Mouse (Mus musculus): ENCODE data around the gene Ppp1r27. TPM values are rescaled to one million over a fixed set of nuclear protein-coding genes. Genes with fewer than 3 reads are reported as not detected.
A peak's percentile ranks its signal among the peaks of the same experiment; 100 is the strongest.
"Not testable (repeated sequence)": the region's sequence is repeated elsewhere in the genome, so short reads cannot be mapped to it uniquely, and the experiment has no call there.

Ppp1r27 gene
- total RNA-seq, 2 experiments from 2014 or later, result 0.60 TPM; not detected in 1

DNA sequence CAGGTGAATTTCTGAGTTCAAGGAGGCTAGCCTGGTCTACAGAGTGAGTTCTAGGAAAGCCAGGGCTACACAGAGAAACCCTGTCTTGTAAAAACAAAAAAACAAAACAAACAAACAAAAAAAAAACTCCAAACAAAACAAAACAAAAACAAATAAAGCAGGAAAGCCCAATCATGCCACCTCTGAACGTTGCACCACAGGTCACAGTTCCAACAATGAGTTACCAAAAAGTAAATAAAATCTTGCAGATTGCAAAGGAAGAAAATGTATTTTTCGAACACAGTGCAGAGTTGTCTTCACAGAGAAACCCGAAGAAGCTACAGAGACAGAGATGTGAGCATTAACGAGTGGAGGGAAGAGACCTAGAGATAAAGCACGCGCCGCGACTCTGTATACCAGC, 28.4 kb downstream of the Ppp1r27 start:
- intact Hi-C loops (cut with DNase I), result no loop called here
- no peak for DNase-seq

DNA sequence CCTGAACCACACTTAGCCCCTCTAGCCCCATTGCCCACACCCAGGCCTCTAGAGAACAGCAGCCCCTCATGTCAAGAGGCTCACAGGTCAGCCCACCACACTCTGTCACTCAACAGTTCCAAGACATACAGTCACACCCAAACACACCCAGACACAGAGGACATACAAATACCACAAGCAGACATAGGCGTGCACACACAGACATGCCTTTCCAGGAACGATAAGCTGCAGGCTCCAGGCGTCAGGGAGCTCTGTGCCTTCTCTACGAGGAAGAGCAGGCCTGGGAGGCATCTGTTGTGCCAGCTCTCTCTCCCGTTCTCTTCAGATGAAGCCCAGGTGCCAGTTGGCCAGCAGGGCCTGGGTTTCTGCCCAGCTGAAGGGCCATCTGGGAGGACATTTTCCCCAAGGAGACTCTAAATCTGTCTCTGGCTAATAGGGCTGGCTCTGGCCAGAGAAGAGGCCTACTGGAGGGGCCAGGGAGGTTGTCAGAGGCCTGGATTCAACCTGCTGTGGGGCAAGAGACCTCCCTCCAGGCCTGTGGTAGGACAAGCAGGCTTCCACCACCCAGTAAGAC, 29.9 kb downstream of the Ppp1r27 start:
- peak; percentile 88 for DNase-seq
- intact Hi-C loops (cut with DNase I), result loop anchor here (2.0 kb wide), 2 partner anchors 18 to 28 kb away; partner anchors contain the start of gene Mcrip1

DNA sequence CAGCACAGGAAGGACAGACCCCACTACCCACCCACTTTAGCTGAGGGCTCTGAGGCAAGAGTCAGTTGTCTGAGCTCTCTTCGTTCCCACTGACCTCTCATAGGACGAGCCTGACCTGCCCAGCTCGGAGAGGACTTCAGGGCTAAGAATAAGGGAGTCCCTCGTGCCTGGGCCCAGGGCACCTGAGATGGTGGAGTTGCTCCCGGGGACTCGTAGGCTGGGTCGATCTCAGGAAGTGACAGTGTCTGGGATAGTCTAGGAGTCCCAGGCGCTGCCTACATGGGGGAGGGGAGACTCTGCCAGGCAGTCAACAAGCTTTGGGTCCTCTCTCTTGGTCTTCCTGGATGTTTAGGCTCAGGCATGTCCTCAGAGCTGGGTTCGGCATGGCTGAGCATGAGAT, 30.4 kb downstream of the Ppp1r27 start:
- intact Hi-C loops (cut with DNase I), result loop anchor here (2.0 kb wide), 2 partner anchors 18 to 28 kb away; partner anchors contain the start of gene Mcrip1
- peak in 1 of 2 experiments; percentile 36 for DNase-seq

DNA sequence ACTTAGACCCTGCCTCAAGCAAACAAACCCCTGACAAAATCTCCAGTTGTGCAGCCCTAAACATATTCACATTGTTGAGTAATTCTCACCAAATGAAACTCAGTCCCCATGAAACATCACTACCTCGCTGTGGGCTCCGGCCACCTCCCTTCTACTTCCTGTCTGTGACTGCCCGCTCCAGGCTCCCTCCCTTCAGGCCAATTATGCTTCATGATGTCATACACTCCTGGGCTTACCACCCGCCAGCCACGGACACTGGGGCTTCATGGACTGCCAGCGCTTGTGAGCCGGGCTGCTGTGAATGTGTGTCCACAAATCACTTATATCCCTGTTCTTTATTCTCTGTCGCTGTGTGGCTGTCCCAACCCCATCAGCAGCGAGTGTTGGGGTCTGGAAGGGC, 31.2 kb downstream of the Ppp1r27 start:
- peak; percentile 85 to 87 for DNase-seq
- intact Hi-C loops (cut with DNase I), result loop anchor here (2.0 to 10.0 kb wide), 4 partner anchors 19 to 255 kb away; partner anchors contain the start of genes Mcrip1 and P4hb

DNA sequence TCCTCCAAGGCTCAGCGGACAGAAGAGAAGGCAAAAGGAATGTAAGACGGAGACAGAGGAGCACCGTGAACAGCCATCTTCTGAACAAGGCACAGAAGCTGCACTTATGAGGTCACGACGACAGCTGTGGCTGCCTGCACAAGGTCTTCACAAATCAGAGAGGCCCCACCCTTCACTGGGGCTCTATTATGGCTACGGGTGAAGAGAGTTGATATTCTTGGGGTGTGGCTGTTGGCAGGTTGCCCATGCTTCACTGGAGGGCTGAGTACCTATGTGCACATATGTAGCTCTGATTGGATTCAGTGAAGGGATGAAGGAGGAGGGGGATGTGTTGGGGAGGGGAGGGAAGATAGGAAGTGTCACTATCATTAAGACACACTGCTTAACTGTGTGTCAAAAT, 32.4 kb downstream of the Ppp1r27 start:
- DNase-seq, result peak in 1 of 2 experiments; percentile 32
- intact Hi-C loops (cut with DNase I), result loop anchor here (2.0 to 10.0 kb wide), 2 partner anchors 54 to 256 kb away; partner anchors contain the start of gene P4hb

DNA sequence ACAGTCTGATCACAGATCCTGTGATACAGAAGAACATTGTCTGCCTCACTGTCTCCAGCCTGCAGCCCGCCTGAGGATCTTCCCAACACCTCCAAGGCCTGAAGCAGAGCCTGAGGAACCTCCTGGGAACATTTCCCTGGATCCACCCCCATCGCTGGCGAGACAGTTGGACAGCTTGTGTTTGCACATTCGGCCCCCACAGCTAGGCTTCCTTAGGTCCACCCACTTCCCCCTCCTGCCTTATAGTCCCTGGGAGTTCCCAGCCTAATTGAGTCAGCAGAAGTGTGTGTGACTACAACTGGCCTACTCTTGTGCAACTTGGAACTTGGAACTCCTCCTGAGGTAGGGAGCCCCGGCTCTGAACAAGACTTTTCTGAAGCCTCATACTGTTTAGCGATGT, 32.9 kb downstream of the Ppp1r27 start:
- peak; percentile 66 to 67 for DNase-seq
- intact Hi-C loops (cut with DNase I), result loop anchor here (2.0 to 10.0 kb wide), 2 partner anchors 55 to 257 kb away; partner anchors contain the start of gene P4hb

DNA sequence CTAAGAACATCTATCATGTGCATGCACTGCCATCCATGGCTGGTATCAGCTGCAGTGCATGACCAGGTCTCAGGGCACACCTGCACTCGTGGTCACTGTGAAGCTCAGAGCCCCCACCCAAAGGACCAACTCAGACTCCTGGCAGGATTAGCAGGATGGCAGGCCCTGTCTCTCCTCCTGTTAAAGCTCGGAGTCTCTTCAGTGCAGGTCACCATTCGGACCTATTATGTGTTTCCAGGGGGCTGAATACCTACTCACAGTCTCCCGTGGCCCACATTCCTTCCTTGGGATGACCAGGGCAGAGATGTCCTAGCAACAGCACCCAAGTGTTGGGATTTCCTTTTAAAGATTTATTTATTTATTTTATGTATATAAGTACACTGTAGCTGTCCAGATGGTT, 33.8 kb downstream of the Ppp1r27 start:
- DNase-seq, result no peak
- intact Hi-C loops (cut with DNase I), result loop anchor here (2.0 to 10.0 kb wide), 2 partner anchors 62 to 258 kb away; no protein-coding TSS in a partner anchor

DNA sequence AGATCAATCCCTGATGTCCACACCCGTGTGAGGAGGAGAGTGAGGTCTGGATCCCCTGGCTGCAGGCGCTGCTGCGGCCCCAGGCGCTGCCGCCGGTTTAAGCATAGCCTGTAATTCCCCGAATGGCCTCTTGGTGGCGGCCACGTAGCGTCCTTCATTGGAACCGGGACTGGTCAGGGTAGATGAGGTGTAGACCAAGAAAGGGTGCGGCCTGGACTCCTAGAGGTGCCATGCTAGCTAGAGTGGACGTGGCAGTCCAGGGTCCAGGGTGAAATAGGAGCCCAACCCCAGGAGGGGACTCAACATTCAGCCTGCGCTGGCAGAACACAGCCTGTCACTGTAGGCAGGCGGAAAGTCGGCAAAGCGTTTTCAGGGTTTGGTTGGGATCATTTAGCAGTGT, 35.3 kb downstream of the Ppp1r27 start:
- peak; percentile 94 to 95 for DNase-seq
- intact Hi-C loops (cut with DNase I), result loop anchor here (2.0 to 10.0 kb wide), 4 partner anchors 63 to 259 kb away; no protein-coding TSS in a partner anchor

DNA sequence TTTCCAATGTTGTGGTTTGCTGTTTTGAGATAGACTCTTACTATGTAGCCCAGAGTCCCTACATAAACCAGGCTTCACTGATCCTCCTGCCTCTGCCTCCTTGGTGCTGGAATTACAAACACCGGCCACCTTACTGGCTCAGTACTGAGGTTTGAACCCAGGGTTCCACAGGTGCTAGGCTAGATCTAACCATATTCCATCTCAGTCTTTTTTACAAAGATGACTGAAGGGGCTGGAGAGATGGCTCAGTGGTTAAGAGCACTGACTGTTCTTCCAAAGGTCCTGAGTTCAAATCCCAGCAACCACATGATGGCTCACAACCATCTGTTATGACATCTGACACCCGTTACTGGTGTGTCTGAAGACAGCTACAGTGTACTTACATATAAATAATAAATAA, 36.7 kb downstream of the Ppp1r27 start:
- not testable (repeated sequence) for DNase-seq
- intact Hi-C loops (cut with DNase I), result loop anchor here (2.0 to 10.0 kb wide), 3 partner anchors 99 to 261 kb away; no protein-coding TSS in a partner anchor

DNA sequence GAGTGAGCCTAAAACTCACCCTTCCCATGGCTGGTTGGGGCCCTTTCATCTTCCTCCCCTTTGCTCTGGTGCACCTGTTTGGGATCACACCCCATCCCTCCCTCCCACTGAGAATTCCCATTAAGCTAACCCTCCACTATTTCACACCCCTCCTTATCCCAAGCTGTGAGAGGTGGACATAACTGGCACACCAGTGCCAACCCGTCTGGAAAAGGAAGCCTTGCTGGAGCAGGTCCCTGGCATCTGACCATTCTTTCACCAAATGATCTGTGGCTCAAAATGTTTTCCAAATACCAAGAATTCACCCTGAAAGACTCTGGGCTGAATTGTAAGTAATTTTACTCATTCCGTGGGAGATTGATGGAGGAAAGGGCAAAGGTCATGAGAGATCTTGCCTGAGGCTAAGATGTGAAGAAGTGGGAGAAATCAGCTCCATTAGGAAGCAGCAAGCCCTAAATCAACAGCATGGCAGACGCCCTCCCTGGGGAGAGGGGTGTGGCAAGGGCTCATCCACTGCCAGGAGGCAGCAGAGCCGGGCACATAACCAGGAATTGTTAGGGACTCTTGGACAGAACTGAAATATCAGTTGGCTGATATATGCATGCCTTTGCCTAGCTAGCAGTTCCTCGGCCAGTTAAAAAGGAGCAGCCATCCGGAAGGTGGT, 38.0 kb downstream of the Ppp1r27 start:
- intact Hi-C loops (cut with DNase I), result loop anchor here (10.0 kb wide), 1 partner anchor 262 kb away; no protein-coding TSS in a partner anchor
- peak; percentile 38 to 40 for DNase-seq

DNA sequence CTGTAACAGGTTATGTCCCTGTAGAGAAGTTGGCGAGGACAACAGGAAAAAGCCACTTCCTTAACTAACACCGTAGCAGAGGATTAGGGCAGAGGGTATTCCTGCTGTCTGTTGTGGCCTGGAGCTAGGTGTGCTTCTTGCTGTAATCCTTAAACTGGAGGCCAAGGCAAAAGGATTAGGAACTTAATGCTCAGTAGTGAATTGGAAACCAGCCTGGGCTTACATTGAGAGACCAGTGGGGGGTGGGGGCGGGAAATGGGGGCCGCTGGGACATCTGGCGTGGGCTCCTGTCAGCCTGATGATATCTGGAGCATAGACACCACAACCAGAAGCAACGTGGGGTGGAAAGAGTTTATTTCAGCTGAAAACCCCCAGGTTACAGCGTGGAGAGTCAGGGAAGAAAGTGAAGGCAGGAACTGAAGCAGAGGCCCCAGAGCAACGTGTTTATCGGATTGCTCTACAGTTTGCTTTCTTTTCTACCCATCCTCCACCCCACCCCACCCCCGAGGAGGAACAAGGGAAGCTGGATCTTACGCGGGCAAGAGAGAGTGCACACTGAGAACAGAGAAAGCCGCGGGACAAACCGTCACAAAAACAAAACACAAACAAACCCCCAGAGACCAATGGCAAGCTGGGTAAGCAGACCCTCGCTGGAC, 40.4 kb downstream of the Ppp1r27 start:
- peak in 1 of 2 experiments; percentile 38 for DNase-seq
- intact Hi-C loops (cut with DNase I), result loop anchor here (2.0 to 10.0 kb wide), 2 partner anchors 18 to 264 kb away; no protein-coding TSS in a partner anchor

DNA sequence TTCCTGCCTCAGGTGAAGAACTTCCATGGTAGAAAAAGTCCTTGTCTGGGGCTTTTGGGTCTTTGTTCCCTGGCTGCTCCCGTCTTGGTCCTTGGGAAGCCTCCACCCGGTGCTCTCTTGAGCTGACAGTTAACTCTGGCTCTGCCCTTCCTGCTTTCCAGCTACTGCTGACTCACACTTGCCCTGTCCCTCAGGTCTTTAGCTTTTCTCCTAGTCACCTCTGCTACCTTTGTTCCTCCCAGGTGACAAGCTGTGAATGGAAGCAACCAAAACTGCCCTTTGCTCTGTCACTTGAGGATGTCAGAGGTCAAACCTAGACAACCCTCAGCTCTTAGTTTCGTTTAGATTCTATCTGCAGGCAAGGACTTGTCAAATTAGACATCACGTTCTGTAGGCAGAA, 41.0 kb downstream of the Ppp1r27 start:
- DNase-seq, result no peak
- intact Hi-C loops (cut with DNase I), result loop anchor here (2.0 to 10.0 kb wide), 2 partner anchors 17 to 265 kb away; no protein-coding TSS in a partner anchor

DNA sequence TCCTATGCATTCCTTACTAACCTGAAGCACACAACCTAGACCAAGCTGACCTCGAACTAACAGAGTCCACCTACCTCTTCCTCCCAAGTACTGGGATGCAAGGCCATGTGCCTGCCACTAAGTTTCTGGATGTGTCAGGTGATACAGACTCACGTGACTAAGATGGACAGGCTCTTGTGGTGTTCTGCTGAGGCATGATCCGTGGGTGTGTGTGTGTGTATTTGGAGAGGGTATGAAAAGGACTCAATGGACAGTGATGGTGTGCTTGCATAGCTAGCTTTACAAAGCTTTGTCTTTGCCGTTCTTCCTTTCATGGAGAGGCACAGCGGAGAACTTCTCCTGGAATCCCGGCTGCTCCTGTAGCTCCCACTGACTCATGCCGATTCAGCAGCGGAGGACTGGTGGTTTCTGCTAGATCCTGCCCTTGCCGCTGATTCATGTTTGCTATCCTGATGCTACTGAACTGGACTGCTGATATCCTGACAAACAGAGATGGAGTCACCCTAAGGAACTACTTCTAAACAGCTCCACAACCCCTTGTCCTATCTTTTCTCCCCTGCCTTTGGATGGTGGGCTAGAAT, 42.6 kb downstream of the Ppp1r27 start:
- intact Hi-C loops (cut with DNase I), result no loop called here
- DNase-seq, result no peak

DNA sequence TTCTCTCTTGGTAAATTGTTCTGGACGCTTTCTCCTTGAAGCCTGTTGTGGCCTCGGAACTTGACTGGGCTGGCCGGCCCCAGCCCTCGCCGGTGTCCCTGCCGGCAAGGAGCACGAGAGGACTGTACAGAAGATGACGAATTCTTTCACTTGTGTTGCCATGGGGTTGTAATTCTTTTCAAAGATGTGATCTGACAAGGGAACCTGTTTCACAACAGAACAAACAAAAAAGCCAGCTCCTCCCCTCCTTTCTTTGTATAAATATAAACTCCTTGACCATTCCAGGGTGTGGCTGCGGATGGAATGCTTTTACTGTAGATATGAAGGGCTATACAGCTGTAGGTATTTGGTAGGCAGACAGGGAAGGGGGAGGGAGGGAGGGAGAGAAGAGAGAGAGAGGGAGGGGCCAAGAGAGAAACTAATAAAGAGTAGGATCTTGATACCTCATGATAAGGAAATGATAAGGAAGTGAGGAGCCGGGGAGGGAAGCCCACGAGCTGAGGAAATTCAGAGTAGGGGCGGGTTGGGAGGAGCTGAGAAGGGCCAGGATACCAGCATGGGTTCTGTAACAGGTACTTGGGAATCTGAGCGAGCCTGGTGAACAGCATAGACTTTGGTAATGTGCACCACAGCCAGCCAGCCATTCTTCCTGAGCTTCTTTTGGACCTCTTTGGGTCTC, 43.2 kb downstream of the Ppp1r27 start:
- DNase-seq, result no peak
- intact Hi-C loops (cut with DNase I), result no loop called here

DNA sequence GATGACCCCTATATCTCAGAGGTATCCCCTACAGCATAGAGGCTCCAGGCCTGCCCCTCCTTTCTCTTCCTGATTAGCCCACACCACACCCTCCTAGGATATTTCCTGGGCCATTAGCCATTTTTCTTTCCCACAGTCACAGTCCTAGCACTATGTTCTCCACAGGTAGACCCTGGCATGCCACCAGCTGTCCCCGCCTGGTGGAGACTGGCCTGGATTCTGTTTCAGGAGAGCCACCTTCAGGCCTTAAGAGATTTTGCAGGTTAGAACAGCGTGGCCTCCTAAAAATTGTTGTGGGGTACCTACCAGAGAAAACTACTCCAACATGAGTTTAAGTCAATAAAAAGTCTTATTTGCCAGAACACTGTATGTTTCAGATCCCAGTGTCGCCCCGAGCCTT, 44.0 kb downstream of the Ppp1r27 start:
- DNase-seq, result no peak
- intact Hi-C loops (cut with DNase I), result no loop called here

DNA sequence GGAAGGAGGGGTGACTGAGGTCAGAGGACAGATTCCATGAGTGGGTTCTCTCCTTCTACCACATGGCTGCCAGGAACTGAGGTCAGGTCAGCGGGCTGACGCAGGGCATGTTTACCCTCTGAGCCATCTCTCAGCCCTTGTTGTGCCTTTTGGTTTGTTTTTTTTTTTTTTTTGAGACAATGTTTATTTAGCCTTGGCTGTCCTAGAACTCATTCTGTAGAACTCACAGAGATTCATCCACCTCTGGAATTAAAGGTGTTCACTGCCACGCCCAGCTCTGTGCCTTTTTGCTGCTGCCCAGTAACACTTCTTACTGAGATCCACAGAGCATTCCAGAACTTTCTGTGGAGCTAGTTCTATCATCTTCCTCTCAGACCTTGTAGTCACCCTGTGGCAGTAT, 45.3 kb downstream of the Ppp1r27 start:
- intact Hi-C loops (cut with DNase I), result no loop called here
- DNase-seq, result no peak

DNA sequence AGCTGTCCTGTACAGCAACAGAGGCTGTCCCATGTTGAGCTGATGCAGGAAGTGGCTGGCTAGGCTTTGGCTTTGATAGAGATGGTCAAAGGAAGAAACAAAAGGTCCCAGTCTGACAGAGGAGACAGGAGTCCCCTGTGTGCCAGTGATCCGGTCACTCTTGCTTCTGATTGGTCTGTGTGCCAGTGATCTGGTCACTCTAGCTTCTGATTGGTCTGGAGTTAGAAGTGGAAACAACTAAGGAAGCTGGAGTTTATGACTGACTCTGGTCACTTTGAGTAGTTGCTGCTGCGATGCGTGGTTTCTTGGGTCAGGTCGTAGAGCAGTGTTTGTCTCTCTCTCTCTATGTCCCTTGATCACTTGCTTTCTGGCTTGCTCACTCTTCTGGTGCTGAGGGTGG, 49.2 kb downstream of the Ppp1r27 start:
- no peak for DNase-seq
- intact Hi-C loops (cut with DNase I), result no loop called here

DNA sequence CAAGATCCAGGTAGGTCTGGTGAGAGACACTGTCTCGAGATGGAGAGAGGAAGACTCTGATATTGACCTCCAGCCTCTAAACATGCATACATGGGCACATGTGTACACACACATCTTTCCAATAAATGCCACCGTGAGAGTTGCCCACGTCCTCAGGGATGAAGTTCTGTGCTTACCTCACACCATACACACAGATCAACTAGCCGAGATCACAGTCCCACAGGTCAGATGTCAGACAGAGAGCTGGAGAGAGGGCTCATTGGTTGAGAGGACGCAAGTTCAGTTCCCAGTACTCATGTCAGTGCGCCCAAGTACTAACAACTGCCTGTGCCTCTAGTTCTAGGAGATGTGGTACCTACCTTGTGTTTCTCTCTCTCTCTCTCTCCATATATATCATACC, 49.9 kb downstream of the Ppp1r27 start:
- intact Hi-C loops (cut with DNase I), result no loop called here
- DNase-seq, result no peak

DNA sequence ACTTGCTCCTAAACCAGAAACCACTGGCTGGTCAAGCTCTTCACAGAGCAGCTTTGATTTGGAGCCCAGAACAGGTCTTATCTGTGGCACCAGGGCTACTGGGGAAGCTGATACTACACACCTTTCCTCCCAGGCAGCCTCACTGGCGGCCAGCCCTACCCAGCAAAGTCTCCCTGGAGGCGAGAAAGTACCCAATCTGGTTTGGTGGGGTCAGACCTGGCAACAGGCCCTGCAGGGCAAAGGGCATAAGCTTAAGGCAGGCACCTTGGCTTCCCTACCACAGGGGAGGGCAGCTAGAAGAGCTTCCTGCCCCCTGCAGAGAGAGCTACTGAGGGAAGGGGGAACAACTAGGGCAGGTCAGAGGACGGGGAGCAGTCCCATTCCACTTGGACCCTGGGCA, 50.6 kb downstream of the Ppp1r27 start:
- intact Hi-C loops (cut with DNase I), result no loop called here
- no peak for DNase-seq

All from heart, postnatal 10 days (tissue).